Mouse (Mus musculus) thymus, adult 2 months (tissue): ENCODE results near the gene Zyx. TPM values are rescaled to one million over a fixed set of nuclear protein-coding genes. Genes with fewer than 3 reads are reported as not detected.

Experiments
- DNase-seq: peaks from one replicate; pipeline ENCODE4 v3.0.0; 2021
- H3K27ac ChIP-seq: fragments of 200-500 bp; 2 replicates; pipeline ENCODE4 v1.5.1; 2012; ENCODE audit warnings: low read length, control low read depth; ENCODE audit not compliant: control insufficient read depth, insufficient read depth
- H3K27me3 ChIP-seq: fragments of 200-500 bp; 2 replicates; pipeline ENCODE4 v1.6.1; 2012; ENCODE audit warnings: mild to moderate bottlenecking, low read length, moderate library complexity, mixed read lengths; ENCODE audit not compliant: control insufficient read depth, insufficient read depth
- H3K36me3 ChIP-seq: fragments of 200-500 bp; 2 replicates; pipeline ENCODE4 v1.6.1; 2012; ENCODE audit warnings: mild to moderate bottlenecking, low read length, moderate library complexity; ENCODE audit not compliant: control insufficient read depth, insufficient read depth
- H3K4me1 ChIP-seq: fragments of 200-500 bp; replicated peaks from 2 replicates; pipeline ENCODE4 v1.6.1; 2012; ENCODE audit warnings: low read length; ENCODE audit not compliant: control insufficient read depth, insufficient read depth
- H3K4me3 ChIP-seq: fragments of 200-500 bp; 2 replicates; pipeline ENCODE4 v1.5.1; 2012; ENCODE audit warnings: mild to moderate bottlenecking, low read length, control low read depth, moderate library complexity; ENCODE audit not compliant: control insufficient read depth, insufficient read depth
- CTCF ChIP-seq: fragments of 200-500 bp; IDR thresholded peaks from 2 replicates; pipeline ENCODE4 v1.5.1; 2012; ENCODE audit warnings: mild to moderate bottlenecking, control low read depth, low read length, moderate library complexity, borderline replicate concordance; ENCODE audit not compliant: control insufficient read depth, poor library complexity, insufficient read depth; ENCODE audit errors: extremely low read depth
- POLR2A ChIP-seq: fragments of 200-500 bp; IDR thresholded peaks from 2 replicates; pipeline ENCODE4 v1.6.1; 2012; ENCODE audit warnings: mild to moderate bottlenecking, low read length, control low read depth, moderate library complexity; ENCODE audit not compliant: control insufficient read depth, poor library complexity, insufficient read depth; ENCODE audit errors: extremely low read depth
- WGBS: fragments of 180-500 bp; shearing (Covaris S2); methylation state at CpG from one replicate; pipeline ENCODE4 v1.1.7; 2018; 5-methylcytosine and 5-hydroxymethylcytosine counted together
- polyA plus RNA-seq: library from polyadenylated mRNA; depleted of rRNA; stranded (reverse); fragments of >200 nt; gene quantifications from 2 replicates; pipeline ENCODE4 v1.2.3, GENCODE M21; 2012

Zyx gene
- polyA plus RNA-seq, 1 experiment = 209 TPM

GRCm38 (mm10) chr6:42354076-42355019, 4.9 kb downstream of the Zyx start:
- no peak overlapping the region for H3K4me3 ChIP-seq
- H3K27ac ChIP-seq = no peak overlapping the region
- H3K36me3 ChIP-seq = peaks cover 34% of the 10 kb centered on the region

GRCm38 (mm10) chr6:42355366-42355765, 5.9 kb downstream of the Zyx start:
- 94% methylated on average over 6 of the region's 6 CpGs for WGBS
- H3K27ac ChIP-seq = no peak overlapping the region
- H3K36me3 ChIP-seq = peaks cover 35% of the 10 kb centered on the region
- TF ChIP-seq POLR2A (no peak), CTCF (no peak)
- no peaks in the 10 kb centered on the region for H3K27me3 ChIP-seq
- peaks cover 34% of the 10 kb centered on the region for H3K4me1 ChIP-seq
- H3K4me3 ChIP-seq = no peak overlapping the region
- no peak for DNase-seq

More at GRCm38 (mm10) chr6:42354076-42355019, 4.9 kb downstream of the Zyx start:
- DNase-seq = no peak
- peaks cover 34% of the 10 kb centered on the region for H3K4me1 ChIP-seq
- TF ChIP-seq CTCF = no peak
- TF ChIP-seq POLR2A = no peak
- no peaks in the 10 kb centered on the region for H3K27me3 ChIP-seq
- 29% methylated on average over 11 of the region's 11 CpGs for WGBS

- Histone ChIP-seq H3K27ac (no peak overlapping the region), H3K27me3 (no peaks in the 10 kb centered on the region), H3K4me3 (no peak overlapping the region), H3K4me1 (peaks cover 27% of the 10 kb centered on the region), H3K36me3 (peaks cover 35% of the 10 kb centered on the region)
- TF ChIP-seq POLR2A (no peak), CTCF (no peak)
- DNase-seq = no peak
- WGBS = 99% methylated on average over 13 of the region's 13 CpGs
Measured at GRCm38 (mm10) chr6:42355794-42356600, 6.6 kb downstream of the Zyx start.

DNA sequence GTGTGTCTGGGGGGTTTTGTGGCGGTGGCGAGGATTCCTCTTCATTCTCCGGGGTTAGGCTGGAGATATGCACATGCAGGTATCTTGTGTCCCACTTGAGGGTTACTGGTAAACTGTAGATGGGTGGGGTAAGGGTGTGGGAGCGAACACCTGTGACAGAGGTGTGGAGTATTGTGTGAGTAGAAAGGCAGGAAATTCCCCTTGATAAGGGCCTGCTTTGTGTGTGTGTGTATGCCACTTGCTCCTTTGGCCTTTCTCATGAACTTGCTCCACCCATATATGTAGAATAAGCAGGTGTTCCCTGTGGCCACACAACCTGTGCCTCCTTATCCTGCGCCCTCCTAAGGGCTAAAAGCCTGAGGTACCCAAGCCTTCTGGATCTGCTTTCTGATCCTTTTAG, 7.5 kb downstream of the Zyx start:
- TF ChIP-seq CTCF (no peak), POLR2A (no peak)
- H3K27ac ChIP-seq = no peak overlapping the region
- WGBS = 85% methylated on average over 5 of the region's 5 CpGs
- H3K36me3 ChIP-seq = peaks cover 35% of the 10 kb centered on the region
- no peaks in the 10 kb centered on the region for H3K27me3 ChIP-seq
- no peak for DNase-seq
- no peak overlapping the region for H3K4me3 ChIP-seq
- H3K4me1 ChIP-seq = peaks cover 18% of the 10 kb centered on the region

- 95% methylated on average over 6 of the region's 6 CpGs for WGBS
- no peak overlapping the region for H3K4me3 ChIP-seq
- H3K27me3 ChIP-seq = no peaks in the 10 kb centered on the region
- no peak for DNase-seq
- no peak for TF ChIP-seq POLR2A
- no peak for TF ChIP-seq CTCF
- peaks cover 35% of the 10 kb centered on the region for H3K36me3 ChIP-seq
- H3K4me1 ChIP-seq = peaks cover 14% of the 10 kb centered on the region
- H3K27ac ChIP-seq = no peak overlapping the region
Measured at GRCm38 (mm10) chr6:42357901-42358300, 8.5 kb downstream of the Zyx start.

DNA sequence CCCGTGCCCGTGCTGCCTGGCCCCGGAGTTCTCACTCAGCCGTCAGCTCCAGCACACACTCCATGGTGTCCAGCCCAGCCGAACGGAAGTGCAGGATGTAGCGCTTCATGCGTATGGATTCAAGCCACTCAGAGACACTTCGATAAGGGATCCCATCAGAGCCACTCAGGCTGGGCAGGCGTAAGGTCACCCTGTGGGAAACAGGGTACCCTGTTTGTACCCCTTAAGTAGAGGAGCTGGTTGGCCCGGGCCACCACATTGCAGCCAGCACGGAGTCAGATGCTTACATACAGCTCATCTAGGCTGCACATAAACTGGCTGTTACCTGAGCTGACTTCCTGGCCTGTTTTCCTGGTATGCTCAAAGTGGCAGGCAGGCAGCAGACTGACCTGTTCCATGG, 9.5 kb downstream of the Zyx start:
- no peaks in the 10 kb centered on the region for H3K27me3 ChIP-seq
- no peak for DNase-seq
- no peak overlapping the region for H3K4me3 ChIP-seq
- WGBS = 96% methylated on average over 12 of the region's 12 CpGs
- H3K4me1 ChIP-seq = peaks cover 8% of the 10 kb centered on the region
- no peak for TF ChIP-seq POLR2A
- TF ChIP-seq CTCF = no peak
- peaks cover 35% of the 10 kb centered on the region for H3K36me3 ChIP-seq
- H3K27ac ChIP-seq = no peak overlapping the region
